Mouse (Mus musculus) MEL (cell line): ENCODE measurements around the gene E130309D02Rik. TPM values are rescaled to one million over a fixed set of nuclear protein-coding genes. Genes with fewer than 3 reads are reported as not detected.

Experiments used
- DNase-seq: peaks from one replicate; pipeline ENCODE4 v3.0.0; 2011; ENCODE audit warnings: low read depth, low spot score
- H3K27ac ChIP-seq: 2 replicates; pipeline ENCODE4 v1.5.1; 2012; ENCODE audit warnings: low read depth, mild to moderate bottlenecking, control low read depth, low read length, moderate library complexity; ENCODE audit not compliant: control insufficient read depth
- H3K27me3 ChIP-seq, 2 experiments: fragments of 150-350 bp in 1 of 2; sonication (generic) in 1 of 2; 2 replicates each; pipeline ENCODE4 v1.6.1; 2012; ENCODE audit warnings: low read length in 2 of 2, mild to moderate bottlenecking in 2 of 2, improper control_type of control experiment in 1 of 2, moderate library complexity in 1 of 2; ENCODE audit not compliant: insufficient read depth in 2 of 2, control insufficient read depth in 1 of 2
- H3K36me3 ChIP-seq, 2 experiments: 2 replicates each; pipeline ENCODE4 v1.6.1; 2012 to 2014; ENCODE audit warnings: low read length in 2 of 2, improper control_type of control experiment in 1 of 2, inconsistent platforms in 1 of 2, mild to moderate bottlenecking in 1 of 2; ENCODE audit not compliant: insufficient read depth in 2 of 2, control insufficient read depth in 1 of 2
- H3K4me1 ChIP-seq, 2 experiments: fragments of 150-350 bp in 1 of 2; sonication (generic) in 1 of 2; 2 replicates each; pipeline ENCODE4 v1.6.1; 2012; ENCODE audit warnings: low read length in 2 of 2, improper control_type of control experiment in 1 of 2, mild to moderate bottlenecking in 1 of 2; ENCODE audit not compliant: insufficient read depth in 2 of 2, control insufficient read depth in 1 of 2
- H3K4me3 ChIP-seq, 2 experiments: fragments of 150-350 bp in 1 of 2; sonication (generic) in 1 of 2; 2 replicates each; pipeline ENCODE4 v1.5.1; 2012; ENCODE audit warnings: low read depth in 2 of 2, low read length in 2 of 2, mild to moderate bottlenecking in 2 of 2, moderate library complexity in 2 of 2, control low read depth in 1 of 2, improper control_type of control experiment in 1 of 2; ENCODE audit not compliant: control insufficient read depth in 1 of 2, insufficient read depth in 1 of 2
- H3K79me2 ChIP-seq: 2 replicates; pipeline ENCODE4 v1.6.1; 2012; ENCODE audit warnings: mild to moderate bottlenecking, low read length, moderate library complexity; ENCODE audit not compliant: control insufficient read depth, poor library complexity, insufficient read depth
- H3K9ac ChIP-seq: 2 replicates; pipeline ENCODE4 v1.6.1; 2012; ENCODE audit warnings: low read depth, mild to moderate bottlenecking, control low read depth, low read length, moderate library complexity; ENCODE audit not compliant: control insufficient read depth, poor library complexity, severe bottlenecking
- H3K9me3 ChIP-seq: fragments of 150-350 bp; sonication (generic); replicated peaks from 2 replicates; pipeline ENCODE4 v1.6.1; 2012; ENCODE audit warnings: mild to moderate bottlenecking, low read length, improper control_type of control experiment, moderate library complexity; ENCODE audit not compliant: insufficient read depth
- BHLHE40 ChIP-seq: IDR thresholded peaks from 2 replicates; pipeline ENCODE4 v1.6.1; 2012; ENCODE audit warnings: low read depth, mild to moderate bottlenecking, inconsistent platforms, low read length, improper control_type of control experiment, borderline replicate concordance
- CTCF ChIP-seq, 3 experiments: IDR thresholded peaks in 2 of 3; conservative IDR thresholded peaks in 1 of 3; 2 replicates each; pipeline ENCODE4 v1.5.1; 2011 to 2012; ENCODE audit warnings: low read length in 3 of 3, low read depth in 2 of 3, mild to moderate bottlenecking in 2 of 3, improper control_type of control experiment in 1 of 3, inconsistent platforms in 1 of 3, mixed read lengths in 1 of 3, moderate library complexity in 1 of 3; ENCODE audit not compliant: control insufficient read depth in 1 of 3, insufficient read depth in 1 of 3, poor library complexity in 1 of 3, severe bottlenecking in 1 of 3
- ETS1 ChIP-seq: IDR thresholded peaks from 2 replicates; pipeline ENCODE4 v1.6.1; 2012; ENCODE audit warnings: low read depth, mild to moderate bottlenecking, inconsistent platforms, low read length, improper control_type of control experiment, moderate library complexity
- GABPA ChIP-seq: IDR thresholded peaks from 2 replicates; pipeline ENCODE4 v1.6.1; 2012; ENCODE audit warnings: low read depth, mild to moderate bottlenecking, inconsistent platforms, low read length, improper control_type of control experiment, moderate library complexity
- GATA1 ChIP-seq: IDR thresholded peaks from 2 replicates; pipeline ENCODE4 v1.6.1; 2011; ENCODE audit warnings: low read depth, low read length, improper control_type of control experiment
- JUND ChIP-seq: IDR thresholded peaks from 2 replicates; pipeline ENCODE4 v1.6.1; 2011; ENCODE audit warnings: low read depth, mild to moderate bottlenecking, improper control_type of control experiment, low read length
- KAT2A ChIP-seq: conservative IDR thresholded peaks from 2 replicates; pipeline ENCODE4 v1.6.1; 2012; ENCODE audit warnings: low read depth, low read length, improper control_type of control experiment, inconsistent platforms
- MAFK ChIP-seq: IDR thresholded peaks from 2 replicates; pipeline ENCODE4 v1.6.1; 2011; ENCODE audit warnings: low read depth, mild to moderate bottlenecking, low read length, improper control_type of control experiment, borderline replicate concordance
- NELFE ChIP-seq: IDR thresholded peaks from 2 replicates; pipeline ENCODE4 v1.6.1; 2011; ENCODE audit warnings: low read depth, low read length, improper control_type of control experiment
- NRF1 ChIP-seq: IDR thresholded peaks from 2 replicates; pipeline ENCODE4 v1.6.1; 2014; ENCODE audit warnings: low read depth, mild to moderate bottlenecking, inconsistent platforms, low read length, improper control_type of control experiment, moderate library complexity; ENCODE audit not compliant: poor library complexity, insufficient read depth, severe bottlenecking
- POLR2AphosphoS2 ChIP-seq: IDR thresholded peaks from 2 replicates; pipeline ENCODE4 v1.6.1; 2011; ENCODE audit warnings: low read length, improper control_type of control experiment
- RAD21 ChIP-seq: IDR thresholded peaks from 2 replicates; pipeline ENCODE4 v1.6.1; 2011; ENCODE audit warnings: mild to moderate bottlenecking, low read depth, low read length, improper control_type of control experiment
- RCOR1 ChIP-seq: IDR thresholded peaks from 2 replicates; pipeline ENCODE4 v1.6.1; 2012; ENCODE audit warnings: low read depth, mild to moderate bottlenecking, inconsistent platforms, low read length, improper control_type of control experiment
- TCF12 ChIP-seq: IDR thresholded peaks from 2 replicates; pipeline ENCODE4 v1.6.1; 2014; ENCODE audit warnings: low read depth, mild to moderate bottlenecking, inconsistent platforms, low read length, improper control_type of control experiment, moderate library complexity
- ZC3H11A ChIP-seq: IDR thresholded peaks from 2 replicates; pipeline ENCODE4 v1.6.1; 2012; ENCODE audit warnings: low read depth, mild to moderate bottlenecking, inconsistent platforms, low read length, improper control_type of control experiment
- ZMIZ1 ChIP-seq: IDR thresholded peaks from 2 replicates; pipeline ENCODE4 v1.6.1; 2012; ENCODE audit warnings: low read depth, mild to moderate bottlenecking, inconsistent platforms, low read length, improper control_type of control experiment, moderate library complexity
- polyA plus RNA-seq, 2 experiments: library from polyadenylated mRNA; stranded (reverse) in 1 of 2; unstranded in 1 of 2; fragments of >175 nt in 1 of 2; fragments of >200 nt in 1 of 2; gene quantifications; 2 replicates each; pipeline versions ENCODE4 v1.2.1 to v1.2.4; 2012; ENCODE audit warnings: low replicate concordance in 2 of 2, low read depth in 1 of 2; ENCODE audit not compliant: insufficient read length in 2 of 2, insufficient read depth in 1 of 2, missing spikeins in 1 of 2
- total RNA-seq: library from RNA; depleted of rRNA; stranded (reverse); fragments of 300-350 nt; gene quantifications from 2 replicates; pipeline ENCODE4 v1.2.3, GENCODE M21; 2012

E130309D02Rik gene
- total and polyA plus RNA-seq, 3 experiments: 59.3 to 92.4 TPM; not detected in 1

GRCm38 (mm10) chr5:143288378-143288911 lies 26.7 kb downstream of the E130309D02Rik start:
- Histone ChIP-seq H3K9me3 (no peaks in the 10 kb centered on the region), H3K36me3 (no peaks in the 10 kb centered on the region), H3K4me3 (no peak overlapping the region), H3K27ac (no peak overlapping the region), H3K9ac (no peak overlapping the region), H3K27me3 (no peaks in the 10 kb centered on the region), H3K4me1 (no peaks in the 10 kb centered on the region), H3K79me2 (no peaks in the 10 kb centered on the region)
- no peak for DNase-seq
- no peak for TF ChIP-seq MAFK
- no peak for TF ChIP-seq TCF12
- no peak for TF ChIP-seq NELFE
- TF ChIP-seq GABPA: no peak
- TF ChIP-seq ETS1: no peak
- TF ChIP-seq GATA1: no peak
- TF ChIP-seq BHLHE40: no peak
- TF ChIP-seq RCOR1: no peak
- TF ChIP-seq ZC3H11A: no peak

- Histone ChIP-seq H3K9ac (no peak overlapping the region), H3K9me3 (no peaks in the 10 kb centered on the region), H3K36me3 (no peaks in the 10 kb centered on the region), H3K27me3 (no peaks in the 10 kb centered on the region), H3K27ac (no peak overlapping the region), H3K4me3 (no peak overlapping the region), H3K4me1 (no peaks in the 10 kb centered on the region), H3K79me2 (no peaks in the 10 kb centered on the region)
- TF ChIP-seq MAFK: no peak
- TF ChIP-seq CTCF (IDR thresholded peaks at IDR 0.05 in 2 of 3, conservative IDR thresholded peaks at IDR 0.05 in 1 of 3; ENCODE audit: control insufficient read depth in 1 of 3, insufficient read depth in 1 of 3, low read depth in 2 of 3, low read length in 3 of 3, poor library complexity in 1 of 3, severe bottlenecking in 1 of 3): no peak
- no peak for TF ChIP-seq RAD21
- TF ChIP-seq JUND: no peak
- TF ChIP-seq ZMIZ1: no peak
- no peak for TF ChIP-seq KAT2A
- no peak for TF ChIP-seq GATA1
- no peak for TF ChIP-seq NRF1
- TF ChIP-seq POLR2AphosphoS2: no peak
- DNase-seq: no peak
Measured at GRCm38 (mm10) chr5:143287774-143288328, 27.3 kb downstream of the E130309D02Rik start.
